Mouse (Mus musculus) neural tube, embryonic 11.5 days (tissue): Measurements from ENCODE around the gene Slc15a4. TPM values are rescaled to one million over a fixed set of nuclear protein-coding genes. Genes with fewer than 3 reads are reported as not detected.

ENCODE experiments used
- ATAC-seq: fragments of 200-750 bp; cut with Nextera tagmentation; 2 replicates; pipeline ENCODE4 v1.8.0; 2017; ENCODE audit warnings: moderate number of reproducible peaks, mild to moderate bottlenecking, moderate TSS enrichment, moderate library complexity; ENCODE audit not compliant: insufficient read depth, low FRiP score, low TSS enrichment
- DNase-seq: peaks from one replicate; pipeline ENCODE4 v3.0.0-alpha.2; 2015; ENCODE audit warnings: low spot score
- H3K27ac ChIP-seq: fragments of 300-500 bp; sonication (generic); 2 replicates; pipeline ENCODE4 v1.5.1; 2014; ENCODE audit warnings: low read depth, mild to moderate bottlenecking, low read length
- H3K27me3 ChIP-seq: fragments of 300-500 bp; sonication (generic); 2 replicates; pipeline ENCODE4 v1.6.1; 2014; ENCODE audit warnings: mild to moderate bottlenecking, low read length, mixed read lengths; ENCODE audit not compliant: control insufficient read depth, insufficient read depth
- H3K36me3 ChIP-seq: fragments of 300-500 bp; sonication (generic); 2 replicates; pipeline ENCODE4 v1.6.1; 2014; ENCODE audit warnings: mild to moderate bottlenecking, low read length, moderate library complexity, mixed read lengths; ENCODE audit not compliant: control insufficient read depth, insufficient read depth
- H3K4me1 ChIP-seq: fragments of 300-500 bp; sonication (generic); 2 replicates; pipeline ENCODE4 v1.6.1; 2014; ENCODE audit warnings: low read length, mixed read lengths; ENCODE audit not compliant: control insufficient read depth, insufficient read depth
- H3K4me2 ChIP-seq: fragments of 300-500 bp; sonication (generic); 2 replicates; pipeline ENCODE4 v1.6.1; 2014; ENCODE audit warnings: low read depth, mild to moderate bottlenecking, moderate library complexity
- H3K4me3 ChIP-seq: fragments of 300-500 bp; sonication (generic); 2 replicates; pipeline ENCODE4 v1.5.1; 2014; ENCODE audit warnings: low read depth, low read length
- H3K9ac ChIP-seq: fragments of 300-500 bp; sonication (generic); 2 replicates; pipeline ENCODE4 v1.6.1; 2014; ENCODE audit warnings: mild to moderate bottlenecking, low read length
- H3K9me3 ChIP-seq: fragments of 300-500 bp; sonication (generic); 2 replicates; pipeline ENCODE4 v1.6.1; 2016; ENCODE audit warnings: low read length; ENCODE audit not compliant: control insufficient read depth
- WGBS: fragments of 180-500 bp; shearing (Covaris S2); extraction: QIAGEN DNeasy Blood & Tissue Kit; methylation state at CpG from one replicate; pipeline ENCODE4 v1.1.7; 2014; 5-methylcytosine and 5-hydroxymethylcytosine counted together
- polyA plus RNA-seq: library from polyadenylated mRNA; unstranded; fragments of >200 nt; fragmentation: Nextera tagmentation; extraction: Ambion mirVana; gene quantifications from 2 replicates; pipeline ENCODE4 v1.2.1, GENCODE M21; 2014

Gene Slc15a4
- polyA plus RNA-seq, 1 experiment from 2014 or later: 25.5 TPM

DNA sequence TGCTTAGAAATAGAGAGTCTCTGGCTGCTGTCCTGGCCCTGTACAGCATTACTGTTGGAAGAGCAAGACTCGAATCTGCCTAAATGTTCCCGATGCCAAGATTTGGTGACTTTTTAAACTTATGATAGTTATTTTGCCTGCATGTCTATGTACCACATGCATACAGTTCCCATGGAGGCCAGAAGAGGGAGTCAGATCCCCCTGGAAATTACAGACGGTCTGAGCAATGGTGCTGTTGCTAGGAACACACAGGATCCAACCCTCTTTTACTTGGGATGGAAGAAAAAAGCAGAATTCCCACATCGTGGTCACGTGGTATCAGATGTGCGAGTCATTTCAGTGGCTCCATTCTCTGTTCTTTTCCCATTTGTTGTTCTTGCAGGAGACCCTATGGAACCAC is 39.8 kb downstream of the Slc15a4 start:
- Histone ChIP-seq H3K4me2 (no peak overlapping the region), H3K9me3 (no peaks in the 10 kb centered on the region), H3K36me3 (peaks cover 13% of the 10 kb centered on the region), H3K4me3 (no peak overlapping the region), H3K27ac (no peak overlapping the region), H3K4me1 (no peaks in the 10 kb centered on the region), H3K27me3 (no peaks in the 10 kb centered on the region), H3K9ac (no peak overlapping the region)
- no peak for DNase-seq
- no peak for ATAC-seq
- 81% methylated on average over 6 of the region's 6 CpGs for WGBS

DNA sequence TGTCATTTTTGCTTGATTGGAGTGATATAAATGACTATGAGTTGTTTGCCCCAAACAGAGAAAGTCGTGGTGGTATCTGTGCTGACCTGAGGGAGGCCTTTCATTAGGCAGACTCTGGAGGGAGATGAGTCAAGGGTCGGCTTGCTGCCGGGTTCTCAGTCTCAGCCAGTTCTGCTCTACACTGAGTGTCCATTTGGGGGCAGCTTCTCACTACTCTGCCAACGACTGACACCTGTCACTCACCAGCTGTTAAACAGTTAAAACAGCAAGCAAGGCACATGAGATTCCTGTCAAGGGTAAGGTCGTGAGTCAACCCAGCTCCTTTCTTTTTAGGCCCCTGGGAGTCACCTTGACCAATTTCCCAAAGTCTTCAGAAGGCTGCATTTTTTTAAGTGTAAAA is 40.3 kb downstream of the Slc15a4 start:
- Histone ChIP-seq H3K27ac (no peak overlapping the region), H3K4me1 (no peaks in the 10 kb centered on the region), H3K4me2 (no peak overlapping the region), H3K27me3 (no peaks in the 10 kb centered on the region), H3K4me3 (no peak overlapping the region), H3K36me3 (peaks cover 11% of the 10 kb centered on the region), H3K9me3 (no peaks in the 10 kb centered on the region), H3K9ac (no peak overlapping the region)
- ATAC-seq (no peak), DNase-seq (no peak)
- WGBS: 61% methylated on average over 5 of the region's 5 CpGs

DNA sequence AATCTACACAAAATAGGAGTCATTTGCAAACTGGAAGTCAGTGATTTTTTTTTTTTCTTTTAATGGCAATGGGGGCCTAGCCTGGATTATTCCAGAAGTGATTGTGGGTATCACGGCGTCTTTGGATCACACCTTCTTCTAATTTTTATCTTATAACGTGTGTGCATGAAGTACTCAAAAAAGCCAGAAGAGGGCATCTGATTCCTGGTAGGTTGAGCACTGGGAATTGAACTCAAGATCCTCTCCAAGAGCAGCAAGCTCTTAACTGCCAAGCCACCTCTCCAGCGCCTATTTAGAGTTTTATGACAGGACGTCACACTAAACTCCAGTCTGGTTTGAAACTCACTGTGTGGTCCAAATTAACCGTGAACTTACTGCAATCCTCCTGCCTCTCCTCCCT is 44.8 kb downstream of the Slc15a4 start:
- no peaks in the 10 kb centered on the region; the same call in 1 of the 2 replicates for H3K36me3 ChIP-seq
- WGBS: 62% methylated on average over 6 of the region's 6 CpGs
- H3K9ac ChIP-seq: no peak overlapping the region
- H3K4me3 ChIP-seq: no peak overlapping the region
- DNase-seq: no peak
- no peaks in the 10 kb centered on the region for H3K4me1 ChIP-seq
- H3K27me3 ChIP-seq: no peaks in the 10 kb centered on the region
- H3K9me3 ChIP-seq: no peaks in the 10 kb centered on the region
- H3K4me2 ChIP-seq: no peak overlapping the region
- H3K27ac ChIP-seq: no peak overlapping the region
- no peak for ATAC-seq

DNA sequence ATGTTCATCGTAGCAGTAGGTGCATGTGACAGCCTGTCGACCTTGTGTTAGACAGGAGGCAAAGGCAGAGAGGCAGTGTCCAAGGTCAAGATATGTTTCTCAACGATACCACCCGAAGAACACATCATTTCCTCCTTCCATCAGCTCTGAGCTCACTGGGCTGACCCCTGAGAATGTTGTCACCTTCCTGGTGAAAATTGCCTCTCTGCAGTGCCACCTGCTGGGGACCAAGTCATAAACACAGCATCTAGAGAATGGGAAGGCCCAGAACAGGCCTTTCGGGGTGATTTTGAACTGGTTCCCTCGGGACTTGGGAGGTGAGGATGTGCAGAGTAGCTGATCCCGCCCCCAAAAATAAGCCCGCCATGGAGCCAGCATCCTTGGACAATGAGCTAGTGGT is 49.0 kb downstream of the Slc15a4 start:
- H3K9me3 ChIP-seq: no peaks in the 10 kb centered on the region
- no peak overlapping the region for H3K27ac ChIP-seq
- H3K4me1 ChIP-seq: no peaks in the 10 kb centered on the region
- no peaks in the 10 kb centered on the region for H3K27me3 ChIP-seq
- ATAC-seq: no peak
- no peak overlapping the region for H3K4me3 ChIP-seq
- H3K9ac ChIP-seq: no peak overlapping the region
- no peaks in the 10 kb centered on the region; the same call in 1 of the 2 replicates for H3K36me3 ChIP-seq
- 86% methylated on average over 8 of the region's 8 CpGs for WGBS
- no peak for DNase-seq
- no peak overlapping the region for H3K4me2 ChIP-seq

DNA sequence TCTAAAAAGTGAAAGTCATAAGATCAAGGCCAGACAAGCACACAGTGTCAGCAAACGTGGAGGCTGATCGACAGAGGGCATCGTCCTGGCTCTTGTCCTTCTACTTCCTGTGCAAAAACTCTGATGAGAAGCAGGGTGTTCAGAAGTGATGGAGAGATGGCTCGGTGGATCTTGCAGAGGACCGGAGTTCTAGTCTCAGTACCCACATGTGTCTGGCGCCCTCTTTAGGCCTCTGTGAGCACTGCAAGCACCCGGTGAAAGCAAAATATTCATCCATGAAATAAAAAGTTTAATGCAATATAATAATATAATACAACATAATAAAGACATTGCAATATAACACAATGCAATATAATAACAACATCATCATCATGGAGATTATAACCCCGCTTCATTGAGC is 55.3 kb downstream of the Slc15a4 start:
- no peak for ATAC-seq
- Histone ChIP-seq H3K9ac (no peak overlapping the region), H3K27me3 (no peaks in the 10 kb centered on the region), H3K36me3 (no peaks in the 10 kb centered on the region), H3K4me3 (no peak overlapping the region), H3K4me1 (no peaks in the 10 kb centered on the region), H3K4me2 (no peak overlapping the region), H3K27ac (no peak overlapping the region), H3K9me3 (no peaks in the 10 kb centered on the region)
- WGBS: 61% methylated on average over 8 of the region's 8 CpGs
- DNase-seq: peak; percentile 28

DNA sequence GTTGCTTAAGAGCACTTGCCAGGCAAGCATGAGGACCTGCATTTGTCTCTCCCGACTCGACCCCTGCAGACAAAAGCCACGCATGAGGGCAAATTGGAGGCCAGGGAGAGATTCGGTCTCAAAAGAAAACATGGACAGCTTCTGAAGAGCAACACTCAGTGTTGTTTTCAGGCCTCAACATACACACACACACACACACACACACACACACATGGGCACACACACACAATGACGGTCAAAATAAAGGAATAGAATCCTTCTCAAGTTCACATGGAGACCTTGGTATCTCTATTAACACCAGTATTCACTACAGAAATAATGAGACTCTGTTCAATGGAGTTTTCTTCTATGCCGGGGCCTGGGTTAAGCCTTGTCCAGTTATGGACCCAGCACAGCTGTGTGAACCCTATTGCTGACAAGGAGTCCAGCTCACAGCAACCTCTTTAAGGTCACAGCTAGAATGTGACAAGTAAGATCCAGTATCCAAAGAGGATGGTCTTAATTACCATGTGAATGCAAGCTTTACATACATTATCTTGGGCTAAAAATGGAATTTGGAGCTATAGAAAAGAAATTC is 65.4 kb downstream of the Slc15a4 start:
- no peak overlapping the region for H3K27ac ChIP-seq
- ATAC-seq (no peak), DNase-seq (no peak)
- no peak overlapping the region for H3K4me2 ChIP-seq
- H3K9me3 ChIP-seq: no peaks in the 10 kb centered on the region
- H3K9ac ChIP-seq: no peak overlapping the region
- no peaks in the 10 kb centered on the region; the same call in 1 of the 2 replicates for H3K36me3 ChIP-seq
- no peak overlapping the region for H3K4me3 ChIP-seq
- no peaks in the 10 kb centered on the region for H3K27me3 ChIP-seq
- WGBS: 74% methylated on average over 6 of the region's 6 CpGs
- no peaks in the 10 kb centered on the region for H3K4me1 ChIP-seq

DNA sequence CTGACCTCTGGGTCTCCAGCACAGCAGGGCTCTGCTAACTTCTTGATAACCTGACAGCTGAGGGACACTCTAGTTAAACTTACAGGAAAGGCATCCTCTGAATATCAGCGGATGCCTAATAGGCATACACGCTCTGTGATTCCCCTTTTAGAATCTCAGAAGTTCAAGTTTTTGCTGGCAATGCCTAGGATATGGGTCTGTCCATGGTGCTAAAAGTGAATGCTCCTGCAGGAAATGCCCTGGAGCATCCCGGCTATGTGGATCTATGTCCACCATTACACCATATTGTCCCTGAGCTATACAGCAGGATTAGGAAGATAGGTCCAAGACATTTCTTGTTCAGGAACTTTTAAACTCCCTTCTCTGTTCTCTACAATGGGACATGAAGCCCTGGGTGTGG is 71.6 kb downstream of the Slc15a4 start:
- 90% methylated on average over 3 of the region's 3 CpGs for WGBS
- DNase-seq (no peak), ATAC-seq (no peak)
- Histone ChIP-seq H3K27ac (no peak overlapping the region), H3K9ac (no peak overlapping the region), H3K4me3 (no peak overlapping the region), H3K27me3 (no peaks in the 10 kb centered on the region), H3K4me1 (no peaks in the 10 kb centered on the region), H3K4me2 (no peak overlapping the region), H3K36me3 (no peaks in the 10 kb centered on the region; the same call in none of the 2 replicates), H3K9me3 (no peaks in the 10 kb centered on the region)

DNA sequence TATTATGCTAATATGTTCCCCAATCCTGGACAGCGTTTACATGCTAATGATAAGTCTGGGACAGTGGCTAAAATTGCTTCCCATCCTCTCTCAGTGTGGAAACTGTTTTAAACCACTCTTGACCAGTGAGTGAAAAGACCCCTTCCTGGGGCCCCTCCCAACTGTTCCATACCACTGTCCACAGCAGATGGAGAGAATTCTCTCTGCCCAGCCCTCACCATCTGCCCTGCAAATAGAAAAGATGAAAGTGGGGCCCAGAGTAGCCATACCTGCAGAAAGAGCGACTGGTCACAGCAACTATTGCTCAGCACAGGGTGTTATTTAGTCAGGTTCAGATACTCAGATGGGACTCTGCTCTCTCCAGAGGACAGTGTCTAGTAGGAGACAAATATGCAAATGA is 84.6 kb downstream of the Slc15a4 start:
- no peaks in the 10 kb centered on the region for H3K9me3 ChIP-seq
- no peak overlapping the region for H3K9ac ChIP-seq
- no peak overlapping the region for H3K4me2 ChIP-seq
- H3K27ac ChIP-seq: no peak overlapping the region
- H3K27me3 ChIP-seq: no peaks in the 10 kb centered on the region
- 90% methylated on average over 2 of the region's 2 CpGs for WGBS
- DNase-seq (no peak), ATAC-seq (no peak)
- H3K36me3 ChIP-seq: no peaks in the 10 kb centered on the region
- no peaks in the 10 kb centered on the region for H3K4me1 ChIP-seq
- no peak overlapping the region for H3K4me3 ChIP-seq

DNA sequence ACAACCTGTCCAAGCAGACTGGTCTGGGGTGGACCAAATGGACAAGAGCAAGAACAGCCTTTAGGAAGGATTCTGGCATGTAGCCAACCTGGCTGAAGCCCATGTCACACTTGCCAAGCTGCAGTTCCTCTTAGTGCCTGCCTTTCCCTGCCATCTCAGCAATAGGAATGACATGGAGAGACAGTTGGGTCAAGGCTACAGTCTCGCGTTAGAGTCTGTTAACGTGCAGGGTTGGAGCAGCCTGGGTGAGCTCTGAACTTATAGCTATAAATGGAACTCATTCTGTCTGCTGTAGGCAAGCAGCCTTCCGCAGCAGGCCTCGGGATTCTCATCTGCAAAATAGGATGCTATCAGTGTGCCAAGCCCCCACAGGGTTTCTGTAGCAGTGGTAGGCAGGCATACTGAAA is 86.1 kb downstream of the Slc15a4 start:
- Histone ChIP-seq H3K9me3 (no peaks in the 10 kb centered on the region), H3K27ac (no peak overlapping the region), H3K4me2 (no peak overlapping the region), H3K4me3 (no peak overlapping the region), H3K9ac (no peak overlapping the region), H3K27me3 (no peaks in the 10 kb centered on the region), H3K36me3 (no peaks in the 10 kb centered on the region), H3K4me1 (no peaks in the 10 kb centered on the region)
- 91% methylated on average over 5 of the region's 5 CpGs for WGBS
- DNase-seq (no peak), ATAC-seq (no peak)
